Mouse (Mus musculus) MEL (cell line): ENCODE data around the gene Gnai1. TPM values are rescaled to one million over a fixed set of nuclear protein-coding genes. Genes with fewer than 3 reads are reported as not detected.

Experiments used
- DNase-seq: peaks from one replicate; pipeline ENCODE4 v3.0.0; 2011; ENCODE audit warnings: low read depth, low spot score
- H3K27ac ChIP-seq: 2 replicates; pipeline ENCODE4 v1.5.1; 2012; ENCODE audit warnings: low read depth, mild to moderate bottlenecking, control low read depth, low read length, moderate library complexity; ENCODE audit not compliant: control insufficient read depth
- H3K27me3 ChIP-seq, 2 experiments: fragments of 150-350 bp in 1 of 2; sonication (generic) in 1 of 2; 2 replicates each; pipeline ENCODE4 v1.6.1; 2012; ENCODE audit warnings: low read length in 2 of 2, mild to moderate bottlenecking in 2 of 2, improper control_type of control experiment in 1 of 2, moderate library complexity in 1 of 2; ENCODE audit not compliant: insufficient read depth in 2 of 2, control insufficient read depth in 1 of 2
- H3K36me3 ChIP-seq, 2 experiments: 2 replicates each; pipeline ENCODE4 v1.6.1; 2012 to 2014; ENCODE audit warnings: low read length in 2 of 2, improper control_type of control experiment in 1 of 2, inconsistent platforms in 1 of 2, mild to moderate bottlenecking in 1 of 2; ENCODE audit not compliant: insufficient read depth in 2 of 2, control insufficient read depth in 1 of 2
- H3K4me1 ChIP-seq, 2 experiments: fragments of 150-350 bp in 1 of 2; sonication (generic) in 1 of 2; 2 replicates each; pipeline ENCODE4 v1.6.1; 2012; ENCODE audit warnings: low read length in 2 of 2, improper control_type of control experiment in 1 of 2, mild to moderate bottlenecking in 1 of 2; ENCODE audit not compliant: insufficient read depth in 2 of 2, control insufficient read depth in 1 of 2
- H3K4me3 ChIP-seq, 2 experiments: fragments of 150-350 bp in 1 of 2; sonication (generic) in 1 of 2; 2 replicates each; pipeline ENCODE4 v1.5.1; 2012; ENCODE audit warnings: low read depth in 2 of 2, low read length in 2 of 2, mild to moderate bottlenecking in 2 of 2, moderate library complexity in 2 of 2, control low read depth in 1 of 2, improper control_type of control experiment in 1 of 2; ENCODE audit not compliant: control insufficient read depth in 1 of 2, insufficient read depth in 1 of 2
- H3K79me2 ChIP-seq: 2 replicates; pipeline ENCODE4 v1.6.1; 2012; ENCODE audit warnings: mild to moderate bottlenecking, low read length, moderate library complexity; ENCODE audit not compliant: control insufficient read depth, poor library complexity, insufficient read depth
- H3K9ac ChIP-seq: 2 replicates; pipeline ENCODE4 v1.6.1; 2012; ENCODE audit warnings: low read depth, mild to moderate bottlenecking, control low read depth, low read length, moderate library complexity; ENCODE audit not compliant: control insufficient read depth, poor library complexity, severe bottlenecking
- H3K9me3 ChIP-seq: fragments of 150-350 bp; sonication (generic); replicated peaks from 2 replicates; pipeline ENCODE4 v1.6.1; 2012; ENCODE audit warnings: mild to moderate bottlenecking, low read length, improper control_type of control experiment, moderate library complexity; ENCODE audit not compliant: insufficient read depth
- BHLHE40 ChIP-seq: IDR thresholded peaks from 2 replicates; pipeline ENCODE4 v1.6.1; 2012; ENCODE audit warnings: low read depth, mild to moderate bottlenecking, inconsistent platforms, low read length, improper control_type of control experiment, borderline replicate concordance
- E2F4 ChIP-seq: IDR thresholded peaks from 2 replicates; pipeline ENCODE4 v1.6.1; 2011; ENCODE audit warnings: low read depth, low read length, improper control_type of control experiment, borderline replicate concordance
- EP300 ChIP-seq, 2 experiments: IDR thresholded peaks; 2 replicates each; pipeline ENCODE4 v1.6.1; 2011; ENCODE audit warnings: improper control_type of control experiment in 2 of 2, low read length in 2 of 2, low read depth in 1 of 2, mild to moderate bottlenecking in 1 of 2
- GATA1 ChIP-seq: IDR thresholded peaks from 2 replicates; pipeline ENCODE4 v1.6.1; 2011; ENCODE audit warnings: low read depth, low read length, improper control_type of control experiment
- MEF2A ChIP-seq: IDR thresholded peaks from 2 replicates; pipeline ENCODE4 v1.6.1; 2014; ENCODE audit warnings: low read depth, mild to moderate bottlenecking, inconsistent platforms, low read length, improper control_type of control experiment; ENCODE audit not compliant: poor library complexity, insufficient replicate concordance, severe bottlenecking; ENCODE audit errors: extremely low read depth
- MXI1 ChIP-seq: IDR thresholded peaks from 2 replicates; pipeline ENCODE4 v1.6.1; 2011; ENCODE audit warnings: mild to moderate bottlenecking, low read depth, low read length, improper control_type of control experiment
- MYC ChIP-seq: IDR thresholded peaks from 2 replicates; pipeline ENCODE4 v1.6.1; 2011; ENCODE audit warnings: low read depth, mild to moderate bottlenecking, low read length, improper control_type of control experiment, moderate library complexity
- NELFE ChIP-seq: IDR thresholded peaks from 2 replicates; pipeline ENCODE4 v1.6.1; 2011; ENCODE audit warnings: low read depth, low read length, improper control_type of control experiment
- NRF1 ChIP-seq: IDR thresholded peaks from 2 replicates; pipeline ENCODE4 v1.6.1; 2014; ENCODE audit warnings: low read depth, mild to moderate bottlenecking, inconsistent platforms, low read length, improper control_type of control experiment, moderate library complexity; ENCODE audit not compliant: poor library complexity, insufficient read depth, severe bottlenecking
- RAD21 ChIP-seq: IDR thresholded peaks from 2 replicates; pipeline ENCODE4 v1.6.1; 2011; ENCODE audit warnings: mild to moderate bottlenecking, low read depth, low read length, improper control_type of control experiment
- RCOR1 ChIP-seq: IDR thresholded peaks from 2 replicates; pipeline ENCODE4 v1.6.1; 2012; ENCODE audit warnings: low read depth, mild to moderate bottlenecking, inconsistent platforms, low read length, improper control_type of control experiment
- TCF12 ChIP-seq: IDR thresholded peaks from 2 replicates; pipeline ENCODE4 v1.6.1; 2014; ENCODE audit warnings: low read depth, mild to moderate bottlenecking, inconsistent platforms, low read length, improper control_type of control experiment, moderate library complexity
- USF2 ChIP-seq, 2 experiments: IDR thresholded peaks; 2 replicates each; pipeline ENCODE4 v1.6.1; 2011 to 2012; ENCODE audit warnings: improper control_type of control experiment in 2 of 2, low read length in 2 of 2, borderline replicate concordance in 1 of 2, inconsistent platforms in 1 of 2, low read depth in 1 of 2, mild to moderate bottlenecking in 1 of 2; ENCODE audit not compliant: insufficient read depth in 1 of 2
- ZC3H11A ChIP-seq: IDR thresholded peaks from 2 replicates; pipeline ENCODE4 v1.6.1; 2012; ENCODE audit warnings: low read depth, mild to moderate bottlenecking, inconsistent platforms, low read length, improper control_type of control experiment
- ZMIZ1 ChIP-seq: IDR thresholded peaks from 2 replicates; pipeline ENCODE4 v1.6.1; 2012; ENCODE audit warnings: low read depth, mild to moderate bottlenecking, inconsistent platforms, low read length, improper control_type of control experiment, moderate library complexity
- ZNF384 ChIP-seq: IDR thresholded peaks from 2 replicates; pipeline ENCODE4 v1.6.1; 2012; ENCODE audit warnings: low read depth, mild to moderate bottlenecking, inconsistent platforms, low read length, improper control_type of control experiment
- polyA plus RNA-seq, 2 experiments: library from polyadenylated mRNA; stranded (reverse) in 1 of 2; unstranded in 1 of 2; fragments of >175 nt in 1 of 2; fragments of >200 nt in 1 of 2; gene quantifications; 2 replicates each; pipeline versions ENCODE4 v1.2.1 to v1.2.4; 2012; ENCODE audit warnings: low replicate concordance in 2 of 2, low read depth in 1 of 2; ENCODE audit not compliant: insufficient read length in 2 of 2, insufficient read depth in 1 of 2, missing spikeins in 1 of 2
- total RNA-seq: library from RNA; depleted of rRNA; stranded (reverse); fragments of 300-350 nt; gene quantifications from 2 replicates; pipeline ENCODE4 v1.2.3, GENCODE M21; 2012

Gene Gnai1
- total and polyA plus RNA-seq, 3 experiments, result not detected

GRCm38 (mm10) chr5:18217856-18218255 lies 142.3 kb downstream of the Gnai1 start:
- Histone ChIP-seq H3K27me3 (no peaks in the 10 kb centered on the region), H3K4me3 (no peak overlapping the region), H3K79me2 (no peaks in the 10 kb centered on the region), H3K36me3 (no peaks in the 10 kb centered on the region), H3K4me1 (no peaks in the 10 kb centered on the region), H3K27ac (no peak overlapping the region), H3K9ac (no peak overlapping the region), H3K9me3 (0 out of 2 replicates have a peak, but pooled peaks cover 2% of the 10 kb centered on the region)
- DNase-seq, result no peak
- TF ChIP-seq USF2 (IDR thresholded peaks at IDR 0.05; ENCODE audit: borderline replicate concordance in 1 of 2, insufficient read depth in 1 of 2, low read depth in 1 of 2, low read length in 2 of 2) (no peak), TCF12 (no peak), NRF1 (no peak), RCOR1 (no peak), MXI1 (no peak), NELFE (no peak), E2F4 (no peak), ZNF384 (no peak), ZC3H11A (no peak), MEF2A (no peak), EP300 (IDR thresholded peaks at IDR 0.05; ENCODE audit: low read depth in 1 of 2, low read length in 2 of 2) (no peak), ZMIZ1 (no peak), MYC (no peak), BHLHE40 (no peak), GATA1 (no peak), RAD21 (no peak)
